Mouse (Mus musculus): Measurements from ENCODE around the gene Slit1. TPM values are rescaled to one million over a fixed set of nuclear protein-coding genes. Genes with fewer than 3 reads are reported as not detected.

The Slit1 gene
- 0.09 and 0.19 TPM in 2 replicates for polyA plus RNA-seq (2015; fragmentation: Nextera tagmentation; extraction: Ambion mirVana)

DNA sequence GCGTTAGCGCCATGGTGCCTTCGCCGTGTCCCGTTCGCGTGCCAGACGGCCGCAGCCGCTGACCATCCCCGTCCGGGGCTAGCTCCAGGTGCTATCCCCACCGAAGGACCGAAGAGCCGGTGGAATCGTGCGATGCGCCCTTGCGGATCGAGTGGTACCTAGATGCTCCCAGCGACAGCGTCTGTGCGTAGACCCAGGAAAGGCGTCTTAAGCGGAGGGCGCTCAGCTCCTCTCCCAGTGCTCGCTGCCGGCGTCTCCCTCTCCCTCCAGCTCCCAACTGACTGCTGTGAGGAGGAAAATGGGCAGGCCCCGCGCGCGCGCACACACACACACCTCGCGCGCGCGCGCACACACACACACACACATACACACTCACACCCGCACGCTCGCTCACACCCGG lies at the start of gene Slit1:
Gene Slit1, minus strand, starts transcription at position 270 of the 400 bp plus-strand sequence.
- H3K9ac ChIP-seq: no peak within 1 kb of the TSS
- WGBS: 1% methylated on average over 40 of the region's 44 CpGs

DNA sequence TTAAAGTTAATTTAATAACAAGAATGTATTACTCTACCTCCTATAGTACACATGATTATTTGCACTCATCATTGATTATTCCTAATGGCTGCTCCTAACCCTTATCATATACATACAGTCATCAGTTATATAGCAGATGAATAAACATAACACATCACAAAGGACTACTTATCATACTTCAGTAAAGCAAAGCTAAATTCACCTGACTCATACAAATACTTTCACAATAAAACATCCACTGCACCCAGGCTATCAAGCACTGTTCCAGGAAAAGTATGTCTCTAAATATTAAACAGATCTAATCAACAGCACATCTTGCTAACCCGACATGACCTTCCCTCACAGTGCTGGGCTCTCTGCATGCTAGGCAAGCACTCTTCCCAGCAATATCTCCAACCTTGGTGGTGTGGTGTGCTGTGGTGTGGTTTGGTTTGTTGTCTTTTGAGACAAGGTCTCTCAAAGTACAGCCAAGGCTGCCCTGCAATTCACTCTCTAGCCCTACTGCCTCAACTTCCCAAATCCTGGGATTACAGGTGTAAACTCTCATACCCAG lies 49.5 kb upstream of the Slit1 start:
- Histone ChIP-seq H3K4me3 (no peak overlapping the region), H3K4me2 (no peak overlapping the region), H3K4me1 (replicated peaks) (no peaks in the 10 kb centered on the region; the same call in 1 of the 2 replicates), H3K27me3 (no peaks in the 10 kb centered on the region), H3K36me3 (peaks cover 6% of the 10 kb centered on the region; the same call in 1 of the 2 replicates), H3K9ac (no peak overlapping the region), H3K27ac (no peak overlapping the region), H3K9me3 (replicated peaks) (no peaks in the 10 kb centered on the region)
- 53% methylated on average over 1 of the region's 1 CpGs for WGBS
- no peak for ATAC-seq (replicated peaks; ENCODE audit: insufficient number of reproducible peaks, insufficient read depth, low FRiP score, low read depth)

More for the DNA sequence above, at the start of gene Slit1:
- H3K27ac ChIP-seq: no peak within 1 kb of the TSS
- no peaks in the 10 kb centered on the region for H3K36me3 ChIP-seq
- H3K4me1 ChIP-seq (replicated peaks): peaks cover 21% of the 10 kb centered on the region
- H3K27me3 ChIP-seq: peaks cover 79% of the 10 kb centered on the region
- no peaks in the 10 kb centered on the region; the same call in 1 of the 2 replicates for H3K9me3 ChIP-seq (replicated peaks)
- peak within 1 kb of the TSS; percentile 38 for H3K4me3 ChIP-seq
- ATAC-seq (replicated peaks; ENCODE audit: insufficient number of reproducible peaks, insufficient read depth, low FRiP score, low read depth): no peak
- peak within 1 kb of the TSS; percentile 63 for H3K4me2 ChIP-seq

DNA sequence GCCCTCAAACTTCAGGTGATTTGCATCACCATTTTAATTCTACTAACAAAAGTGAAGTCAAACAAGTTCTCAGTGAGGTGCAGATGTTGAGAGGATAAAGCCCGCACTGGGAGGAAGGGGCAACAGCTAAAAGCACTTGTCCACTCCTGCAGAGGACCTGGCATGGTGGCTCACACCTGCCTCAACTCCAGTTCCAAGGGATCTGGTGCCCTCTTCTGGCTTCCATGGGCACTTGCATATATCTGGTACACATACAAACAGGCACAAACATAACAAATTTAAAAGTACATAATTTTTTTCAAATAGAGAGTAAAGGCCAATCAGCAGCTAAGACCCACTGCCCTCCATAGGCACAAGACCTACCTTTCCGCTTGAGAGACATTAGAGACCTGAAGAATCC lies 47.9 kb upstream of the Slit1 start:
- 93% methylated on average over 2 of the region's 2 CpGs for WGBS
- peaks cover 19% of the 10 kb centered on the region for H3K36me3 ChIP-seq
- no peak for ATAC-seq (replicated peaks; ENCODE audit: insufficient number of reproducible peaks, insufficient read depth, low FRiP score, low read depth)

DNA sequence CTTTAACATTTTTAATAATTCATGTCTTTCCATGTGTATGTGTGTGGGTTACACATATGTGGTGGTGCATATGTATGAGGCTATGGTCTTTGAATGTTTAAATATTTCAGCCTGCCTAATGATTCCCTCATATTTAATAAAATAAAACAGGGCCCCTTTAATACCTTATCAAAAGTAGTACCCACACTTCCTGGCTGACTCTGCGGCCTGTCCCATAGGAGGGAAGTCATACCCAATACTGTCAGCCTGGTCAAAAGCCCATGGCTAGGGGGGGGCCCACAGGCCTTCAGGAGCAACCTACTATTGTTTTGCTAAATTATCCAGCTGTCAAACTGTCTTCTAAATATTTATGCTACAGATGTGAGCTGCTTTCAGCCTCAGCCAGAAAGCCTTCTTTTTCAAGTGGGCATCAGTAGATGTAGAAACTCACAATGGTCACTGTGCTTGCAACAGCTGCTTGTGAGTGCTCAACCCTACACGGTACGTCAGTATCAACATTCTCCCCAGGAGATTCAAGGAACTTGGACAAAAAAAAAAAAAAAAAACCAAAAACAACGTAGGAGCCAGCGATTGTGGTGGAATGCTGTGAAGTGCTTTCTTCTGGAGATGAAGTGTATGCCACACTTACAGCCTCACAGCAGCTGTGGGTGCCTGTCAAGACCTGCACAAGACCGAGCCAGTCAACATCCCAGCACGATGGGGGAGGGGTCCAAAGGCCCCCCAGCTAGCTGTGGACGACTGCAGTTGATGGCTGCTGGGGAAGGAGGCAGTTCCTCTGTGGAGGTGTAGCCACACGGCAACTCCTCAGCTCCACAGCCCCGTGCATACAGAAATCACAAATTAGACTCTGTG lies 45.9 kb upstream of the Slit1 start:
- no peak overlapping the region for H3K4me3 ChIP-seq
- no peak overlapping the region for H3K9ac ChIP-seq
- no peaks in the 10 kb centered on the region for H3K9me3 ChIP-seq (replicated peaks)
- WGBS: 53% methylated on average over 10 of the region's 10 CpGs
- H3K36me3 ChIP-seq: peaks cover 27% of the 10 kb centered on the region
- H3K27ac ChIP-seq: no peak overlapping the region
- ATAC-seq (replicated peaks; ENCODE audit: insufficient number of reproducible peaks, insufficient read depth, low FRiP score, low read depth): no peak
- no peaks in the 10 kb centered on the region for H3K4me1 ChIP-seq (replicated peaks)
- H3K4me2 ChIP-seq: no peak overlapping the region
- H3K27me3 ChIP-seq: no peaks in the 10 kb centered on the region

More for the DNA sequence above, 47.9 kb upstream of the Slit1 start:
- H3K9me3 ChIP-seq (replicated peaks): no peaks in the 10 kb centered on the region
- no peak overlapping the region for H3K27ac ChIP-seq
- H3K4me3 ChIP-seq: no peak overlapping the region
- no peaks in the 10 kb centered on the region for H3K4me1 ChIP-seq (replicated peaks)
- H3K27me3 ChIP-seq: no peaks in the 10 kb centered on the region
- H3K9ac ChIP-seq: no peak overlapping the region
- no peak overlapping the region for H3K4me2 ChIP-seq

DNA sequence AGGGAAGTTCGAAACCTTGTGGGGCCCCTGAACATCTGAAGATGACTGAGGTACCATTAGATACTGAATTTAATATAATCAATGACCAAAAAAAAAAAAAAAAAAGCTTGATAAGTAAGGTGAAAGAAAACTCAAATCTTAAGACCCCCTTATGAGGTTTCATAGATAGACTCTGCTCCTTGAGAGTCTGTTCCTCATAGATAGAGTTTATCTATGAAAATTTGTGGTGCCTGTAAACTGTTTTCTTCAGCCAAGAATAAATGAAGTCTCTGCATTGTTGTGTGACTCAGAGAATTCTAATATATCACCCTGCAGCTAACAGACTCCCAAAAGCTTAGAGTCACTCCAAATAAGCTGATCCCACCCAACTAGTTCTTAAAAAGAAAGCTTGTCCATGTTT lies 43.4 kb upstream of the Slit1 start:
- Histone ChIP-seq H3K27ac (no peak overlapping the region), H3K36me3 (peaks cover 32% of the 10 kb centered on the region), H3K4me3 (no peak overlapping the region), H3K9me3 (replicated peaks) (no peaks in the 10 kb centered on the region), H3K27me3 (no peaks in the 10 kb centered on the region), H3K4me2 (no peak overlapping the region), H3K9ac (no peak overlapping the region), H3K4me1 (replicated peaks) (no peaks in the 10 kb centered on the region)
- ATAC-seq (replicated peaks; ENCODE audit: insufficient number of reproducible peaks, insufficient read depth, low FRiP score, low read depth): no peak
- WGBS: 88% methylated on average over 1 of the region's 1 CpGs

DNA sequence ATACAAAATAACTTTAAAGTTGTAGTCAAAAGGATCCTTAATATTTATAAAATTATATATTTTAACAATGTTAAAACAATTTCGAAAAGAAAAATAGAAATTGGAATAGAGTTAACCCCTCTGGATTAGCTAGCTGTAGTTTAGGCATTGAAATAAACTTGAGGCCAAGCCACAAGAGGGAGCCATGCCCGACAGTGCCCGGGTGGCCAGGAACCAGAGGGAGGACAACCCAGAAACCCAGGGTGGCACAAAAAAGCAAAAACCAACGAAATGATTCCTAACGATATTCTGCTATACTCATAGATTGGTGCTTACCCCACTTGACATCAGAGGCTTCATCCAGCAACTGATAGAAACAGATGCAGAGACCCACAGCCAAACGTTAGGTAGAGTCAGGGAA lies 34.0 kb upstream of the Slit1 start:
- 88% methylated on average over 6 of the region's 6 CpGs for WGBS
- Histone ChIP-seq H3K36me3 (peaks cover 61% of the 10 kb centered on the region), H3K27ac (no peak overlapping the region), H3K4me3 (no peak overlapping the region), H3K4me2 (no peak overlapping the region), H3K4me1 (replicated peaks) (no peaks in the 10 kb centered on the region), H3K9ac (no peak overlapping the region), H3K27me3 (no peaks in the 10 kb centered on the region), H3K9me3 (replicated peaks) (no peaks in the 10 kb centered on the region)
- no peak for ATAC-seq (replicated peaks; ENCODE audit: insufficient number of reproducible peaks, insufficient read depth, low FRiP score, low read depth)

DNA sequence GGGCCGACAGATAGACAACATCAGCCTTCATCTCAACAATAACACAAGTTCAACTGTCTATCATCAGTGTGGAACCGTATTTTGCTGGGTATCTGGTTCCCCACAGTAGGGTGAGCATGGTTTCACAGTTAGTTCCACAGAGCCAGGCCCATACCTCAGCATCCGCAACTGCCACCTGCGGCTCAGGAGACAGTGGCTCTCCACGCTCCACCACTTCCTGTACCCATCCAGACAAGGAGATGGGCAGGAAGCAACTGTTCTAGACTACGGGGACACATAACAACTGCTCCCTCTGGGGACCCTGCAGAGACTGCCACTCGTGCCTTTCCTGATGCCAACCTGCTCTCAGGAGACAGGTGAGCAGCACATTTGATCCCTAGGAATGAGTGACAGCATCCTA lies 25.2 kb upstream of the Slit1 start:
- WGBS: 83% methylated on average over 7 of the region's 7 CpGs
- Histone ChIP-seq H3K27me3 (no peaks in the 10 kb centered on the region), H3K4me1 (replicated peaks) (no peaks in the 10 kb centered on the region), H3K4me2 (no peak overlapping the region), H3K4me3 (no peak overlapping the region), H3K9me3 (replicated peaks) (no peaks in the 10 kb centered on the region), H3K27ac (no peak overlapping the region), H3K9ac (no peak overlapping the region), H3K36me3 (peaks cover 22% of the 10 kb centered on the region)
- ATAC-seq (replicated peaks; ENCODE audit: insufficient number of reproducible peaks, insufficient read depth, low FRiP score, low read depth): no peak

DNA sequence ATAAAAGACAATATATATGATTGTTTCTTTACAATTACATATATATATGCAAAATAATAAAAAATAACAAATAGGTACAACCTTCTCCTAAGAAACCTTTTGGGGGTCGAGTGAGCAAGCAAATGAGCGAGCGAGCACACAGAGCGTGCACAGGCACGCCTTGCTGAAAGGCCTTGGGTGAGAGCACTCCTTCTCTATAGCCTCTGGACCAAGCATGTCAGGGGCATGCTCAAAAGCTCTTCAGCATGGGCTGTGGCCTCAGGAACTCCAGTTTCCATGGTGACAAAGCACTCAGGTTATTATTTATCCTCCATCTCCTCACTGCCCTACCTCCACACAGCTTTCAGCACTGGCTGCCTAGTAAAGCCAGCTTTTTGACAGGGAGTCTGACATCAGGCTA lies 23.2 kb upstream of the Slit1 start:
- ATAC-seq (replicated peaks; ENCODE audit: insufficient number of reproducible peaks, insufficient read depth, low FRiP score, low read depth): no peak

DNA sequence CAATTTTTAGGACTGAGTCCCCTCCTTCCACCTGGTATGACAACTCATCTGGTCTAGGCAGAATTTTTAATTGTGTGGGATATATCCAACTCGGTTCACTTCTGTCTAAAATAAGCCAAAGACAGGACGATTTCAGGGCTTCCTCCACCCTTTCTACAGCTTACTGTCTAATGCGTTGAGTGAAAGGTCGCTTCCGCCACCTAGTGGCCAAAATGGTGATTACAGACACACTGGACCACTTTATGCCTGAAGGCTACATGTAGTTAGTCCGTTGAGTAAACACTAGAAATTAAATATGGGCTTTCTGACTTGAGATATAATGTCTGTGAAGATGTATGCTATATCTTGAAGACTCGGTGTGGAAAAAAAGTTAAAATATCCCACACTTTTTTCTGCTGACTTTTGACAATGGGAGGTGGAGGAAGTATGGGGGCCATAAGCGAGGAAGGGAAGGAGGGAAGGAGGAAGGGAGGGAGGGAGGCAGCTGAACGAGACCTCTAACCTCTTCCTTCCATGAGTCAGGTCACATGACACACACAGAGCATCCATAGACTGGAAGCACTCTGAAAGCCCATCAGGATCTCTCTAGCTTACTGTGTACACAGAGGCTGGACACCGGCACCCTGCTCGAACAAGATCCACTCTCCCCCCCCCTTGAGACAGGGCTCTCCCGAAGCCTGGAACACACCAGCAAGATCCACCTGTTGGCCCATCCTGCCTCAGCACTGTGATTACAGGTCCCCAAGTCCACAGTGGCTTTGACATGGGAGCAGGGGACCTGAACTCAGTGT lies 20.6 kb upstream of the Slit1 start:
- WGBS: 28% methylated on average over 12 of the region's 12 CpGs
- no peak overlapping the region for H3K4me3 ChIP-seq
- H3K9me3 ChIP-seq (replicated peaks): no peaks in the 10 kb centered on the region
- H3K4me2 ChIP-seq: no peak overlapping the region
- H3K9ac ChIP-seq: no peak overlapping the region
- no peaks in the 10 kb centered on the region for H3K27me3 ChIP-seq
- H3K4me1 ChIP-seq (replicated peaks): no peaks in the 10 kb centered on the region
- 0 out of 2 replicates have a peak, but pooled peaks have one; percentile 28 for ATAC-seq (replicated peaks; ENCODE audit: insufficient number of reproducible peaks, insufficient read depth, low FRiP score, low read depth)
- peaks cover 3% of the 10 kb centered on the region; the same call in 1 of the 2 replicates for H3K36me3 ChIP-seq
- no peak overlapping the region for H3K27ac ChIP-seq

More for the DNA sequence above, 23.2 kb upstream of the Slit1 start:
- H3K9me3 ChIP-seq (replicated peaks): no peaks in the 10 kb centered on the region
- H3K9ac ChIP-seq: no peak overlapping the region
- no peak overlapping the region for H3K4me2 ChIP-seq
- H3K4me1 ChIP-seq (replicated peaks): no peaks in the 10 kb centered on the region
- H3K36me3 ChIP-seq: peaks cover 11% of the 10 kb centered on the region
- H3K4me3 ChIP-seq: no peak overlapping the region
- no peak overlapping the region for H3K27ac ChIP-seq
- 85% methylated on average over 5 of the region's 5 CpGs for WGBS
- no peaks in the 10 kb centered on the region for H3K27me3 ChIP-seq

DNA sequence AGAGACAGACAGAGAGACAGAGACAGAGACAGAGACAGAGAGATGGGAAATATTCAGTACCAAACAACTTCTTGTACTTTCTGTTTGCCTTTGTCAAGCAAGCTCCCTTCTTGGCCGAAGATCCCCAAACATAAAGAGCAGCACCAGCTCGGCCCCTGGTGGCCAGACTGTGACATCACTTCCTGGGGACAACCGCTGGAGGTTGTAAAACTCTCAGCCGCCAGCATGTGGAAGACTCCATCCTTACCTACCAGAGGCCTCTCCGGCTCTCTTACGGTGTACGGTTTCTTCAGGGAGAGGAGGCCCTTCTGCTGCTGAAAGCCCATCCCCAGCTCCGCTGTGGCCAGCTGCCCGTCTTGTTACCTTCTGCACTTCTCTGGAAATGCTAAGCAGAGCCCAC lies 18.1 kb upstream of the Slit1 start:
- ATAC-seq (replicated peaks; ENCODE audit: insufficient number of reproducible peaks, insufficient read depth, low FRiP score, low read depth): no peak
- Histone ChIP-seq H3K4me1 (replicated peaks) (no peaks in the 10 kb centered on the region), H3K36me3 (no peaks in the 10 kb centered on the region), H3K9me3 (replicated peaks) (no peaks in the 10 kb centered on the region), H3K27me3 (no peaks in the 10 kb centered on the region), H3K9ac (no peak overlapping the region), H3K4me2 (no peak overlapping the region), H3K27ac (no peak overlapping the region), H3K4me3 (no peak overlapping the region)
- WGBS: 45% methylated on average over 9 of the region's 9 CpGs

DNA sequence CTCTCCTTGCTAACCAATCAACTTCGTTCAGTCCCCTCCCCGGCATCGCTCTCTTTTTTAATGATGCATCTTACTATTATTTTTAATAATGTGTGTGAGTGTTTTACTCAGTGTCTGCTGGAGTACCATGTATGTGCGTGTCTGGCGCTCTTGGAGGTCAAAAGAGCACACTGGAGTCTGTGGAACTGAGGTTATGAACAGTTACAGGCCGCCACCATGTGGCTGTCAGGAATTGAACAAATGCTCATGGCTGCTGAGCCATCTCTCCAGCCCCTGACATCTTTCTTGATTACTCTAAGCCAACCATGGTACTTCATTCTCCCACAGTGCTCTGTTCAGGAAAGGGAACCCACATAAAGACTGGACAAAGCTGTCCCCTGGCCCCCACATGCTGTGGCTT lies 16.3 kb upstream of the Slit1 start:
- Histone ChIP-seq H3K4me2 (no peak overlapping the region), H3K27me3 (no peaks in the 10 kb centered on the region), H3K9ac (no peak overlapping the region), H3K27ac (no peak overlapping the region), H3K4me3 (no peak overlapping the region), H3K9me3 (replicated peaks) (no peaks in the 10 kb centered on the region), H3K36me3 (no peaks in the 10 kb centered on the region), H3K4me1 (replicated peaks) (no peaks in the 10 kb centered on the region)
- WGBS: 76% methylated on average over 6 of the region's 6 CpGs
- no peak for ATAC-seq (replicated peaks; ENCODE audit: insufficient number of reproducible peaks, insufficient read depth, low FRiP score, low read depth)
